Mouse (Mus musculus): ENCODE measurements around the gene Ank2. TPM values are rescaled to one million over a fixed set of nuclear protein-coding genes. Genes with fewer than 3 reads are reported as not detected.
A peak's percentile ranks its signal among the peaks of the same experiment; 100 is the strongest.

Gene Ank2
- polyA plus RNA-seq, 1 experiment: 32.5 TPM

DNA sequence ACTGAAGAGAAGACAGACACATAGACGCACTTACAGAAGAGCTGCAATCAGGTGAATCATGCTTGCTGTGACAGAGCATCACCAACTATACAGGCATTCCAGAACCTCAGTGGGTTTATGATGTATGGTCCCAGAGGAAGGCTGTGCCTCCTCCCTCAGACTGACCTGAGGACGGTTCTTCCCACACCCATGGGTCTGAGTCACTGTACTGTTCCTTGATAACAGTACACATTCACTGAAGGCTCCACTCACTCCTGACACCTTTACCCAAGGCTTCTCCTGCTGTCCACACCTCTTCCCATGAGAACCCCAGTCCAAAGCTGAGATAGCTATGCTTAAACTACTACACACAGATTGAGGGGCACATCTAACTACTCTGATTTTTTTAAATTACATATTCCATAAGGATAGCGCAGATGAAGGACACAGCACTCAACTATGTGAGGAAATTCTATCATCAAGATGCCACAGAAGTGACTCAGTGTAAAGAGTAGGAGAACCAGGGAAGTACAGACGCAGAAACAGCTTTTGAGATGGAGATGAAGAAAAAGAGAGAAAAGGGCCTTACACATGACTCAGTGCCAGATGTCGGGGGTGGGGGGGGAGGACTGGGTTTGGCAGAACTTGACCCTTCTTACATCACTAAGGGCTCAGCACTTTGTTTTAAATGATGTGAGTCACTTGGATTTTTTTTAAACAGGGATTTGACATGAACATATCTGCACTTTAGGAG is 435.3 kb downstream of the Ank2 start:
- Histone ChIP-seq H3K27ac (replicated peaks; ENCODE audit: low read depth, low read length) (no peak overlapping the region), H3K4me3 (ENCODE audit: insufficient read depth, low read depth, low read length) (no peak overlapping the region), H3K4me1 (ENCODE audit: control insufficient read depth, insufficient read depth, insufficient read length, low read length) (no peaks in the 10 kb centered on the region)

DNA sequence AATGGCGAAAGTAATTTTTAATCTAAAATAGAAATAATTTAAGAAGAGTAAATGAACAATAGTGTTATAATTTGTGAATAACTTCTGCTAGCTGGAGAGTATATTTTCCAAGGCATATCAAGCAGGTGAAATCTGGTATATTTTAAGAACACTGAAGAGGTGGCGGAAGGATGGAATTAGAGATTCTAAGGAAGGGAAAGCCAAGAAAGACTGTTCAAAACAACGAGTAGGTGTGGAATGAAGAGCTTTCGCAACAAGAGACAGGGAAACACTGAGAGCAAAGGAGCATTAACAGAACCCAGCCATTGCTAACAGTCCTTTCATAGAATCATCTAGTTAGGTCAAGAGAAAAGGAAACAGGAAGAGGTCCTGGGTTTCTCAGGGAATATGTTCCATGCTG is 439.5 kb downstream of the Ank2 start:
- Histone ChIP-seq H3K27ac (replicated peaks; ENCODE audit: low read depth, low read length) (no peak overlapping the region), H3K4me1 (ENCODE audit: control insufficient read depth, insufficient read depth, insufficient read length, low read length) (no peaks in the 10 kb centered on the region), H3K4me3 (ENCODE audit: insufficient read depth, low read depth, low read length) (no peak overlapping the region)

DNA sequence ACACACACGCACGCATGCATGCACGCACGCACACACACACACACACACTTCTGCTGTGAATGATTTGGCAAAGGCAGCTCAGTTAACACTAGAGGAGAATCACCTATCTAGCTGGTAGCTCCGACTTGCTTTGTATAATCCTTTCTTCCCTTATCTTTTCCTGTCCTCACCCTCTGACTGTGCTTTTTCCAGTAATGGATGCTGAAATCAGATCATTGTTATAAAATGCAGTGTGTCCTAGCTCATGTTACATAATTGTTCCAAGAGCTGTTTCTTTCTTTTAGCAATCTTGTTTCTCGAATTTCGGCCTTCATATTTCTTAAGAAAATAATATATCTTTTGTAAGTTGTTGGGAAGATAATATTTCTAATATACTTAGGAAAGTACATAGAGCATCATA is 457.9 kb downstream of the Ank2 start:
- no peaks in the 10 kb centered on the region for H3K4me1 ChIP-seq (ENCODE audit: control insufficient read depth, insufficient read depth, insufficient read length, low read length)
- H3K4me3 ChIP-seq (ENCODE audit: insufficient read depth, low read depth, low read length): no peak overlapping the region

DNA sequence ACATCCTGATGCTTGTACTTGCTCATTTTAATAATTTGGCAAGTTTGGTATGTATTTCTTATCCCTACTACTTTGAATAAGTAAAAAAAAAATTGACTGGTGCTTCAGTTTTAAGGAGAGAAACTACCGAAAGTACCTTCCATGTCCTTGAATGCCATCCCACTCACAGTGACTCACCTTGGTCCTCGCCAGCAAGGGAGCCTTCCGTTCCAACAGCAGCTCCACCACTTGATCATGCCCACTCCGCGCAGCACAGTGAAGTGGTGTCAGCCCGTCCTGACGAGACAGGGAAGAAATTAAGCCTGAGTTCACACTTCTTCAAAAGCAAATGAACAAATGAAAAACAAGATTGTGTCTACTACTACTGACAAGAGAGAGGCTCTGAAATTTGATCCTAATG is 460.6 kb downstream of the Ank2 start:
- no peaks in the 10 kb centered on the region for H3K4me1 ChIP-seq (ENCODE audit: control insufficient read depth, insufficient read depth, insufficient read length, low read length)
- H3K27ac ChIP-seq (replicated peaks; ENCODE audit: low read depth, low read length): no peak overlapping the region
- H3K4me3 ChIP-seq (ENCODE audit: insufficient read depth, low read depth, low read length): no peak overlapping the region

More for the DNA sequence above, 457.9 kb downstream of the Ank2 start:
- no peak overlapping the region for H3K27ac ChIP-seq (replicated peaks; ENCODE audit: low read depth, low read length)

DNA sequence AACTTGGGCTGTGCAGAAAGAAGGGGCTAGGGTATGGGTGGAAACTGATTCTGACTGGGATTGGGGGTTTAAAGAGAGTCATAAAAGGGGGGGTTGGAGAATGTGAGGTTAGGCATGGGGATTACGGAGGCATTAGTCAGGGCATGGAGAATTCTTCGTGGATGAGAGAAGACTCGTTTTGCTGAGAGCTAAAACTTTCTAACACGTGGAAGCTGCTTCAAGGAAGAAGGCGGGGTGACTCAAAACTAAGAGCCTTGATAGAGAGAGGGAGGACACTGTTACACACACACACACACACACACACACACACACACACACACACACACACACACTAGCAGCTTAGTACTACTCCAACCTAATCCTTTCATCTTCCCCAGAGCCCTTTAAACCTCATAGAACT is 463.0 kb downstream of the Ank2 start:
- no peaks in the 10 kb centered on the region for H3K4me1 ChIP-seq (ENCODE audit: control insufficient read depth, insufficient read depth, insufficient read length, low read length)
- H3K4me3 ChIP-seq (ENCODE audit: insufficient read depth, low read depth, low read length): no peak overlapping the region
- no peak overlapping the region for H3K27ac ChIP-seq (replicated peaks; ENCODE audit: low read depth, low read length)

DNA sequence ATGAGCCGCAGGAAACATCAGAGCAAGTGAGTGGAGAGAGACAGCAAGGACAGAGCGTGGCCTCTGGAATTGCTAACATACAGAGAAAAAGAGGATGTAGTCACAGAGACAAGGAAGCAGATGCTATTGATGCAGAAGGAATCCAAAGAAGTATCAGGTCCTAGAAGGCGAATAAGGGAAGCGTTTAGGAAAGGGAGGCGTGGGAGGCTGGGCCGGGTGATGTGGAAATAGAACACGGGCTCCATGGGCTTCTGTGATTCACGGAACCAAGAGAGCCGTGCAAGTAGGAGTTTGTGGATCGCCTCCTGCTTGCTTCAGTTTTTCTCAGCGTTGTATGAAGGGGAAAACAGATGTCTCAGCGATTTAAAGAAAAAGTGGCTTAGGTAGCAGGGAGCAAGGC is 463.6 kb downstream of the Ank2 start:
- Histone ChIP-seq H3K4me3 (ENCODE audit: insufficient read depth, low read depth, low read length) (no peak overlapping the region), H3K27ac (replicated peaks; ENCODE audit: low read depth, low read length) (no peak overlapping the region), H3K4me1 (ENCODE audit: control insufficient read depth, insufficient read depth, insufficient read length, low read length) (no peaks in the 10 kb centered on the region)

DNA sequence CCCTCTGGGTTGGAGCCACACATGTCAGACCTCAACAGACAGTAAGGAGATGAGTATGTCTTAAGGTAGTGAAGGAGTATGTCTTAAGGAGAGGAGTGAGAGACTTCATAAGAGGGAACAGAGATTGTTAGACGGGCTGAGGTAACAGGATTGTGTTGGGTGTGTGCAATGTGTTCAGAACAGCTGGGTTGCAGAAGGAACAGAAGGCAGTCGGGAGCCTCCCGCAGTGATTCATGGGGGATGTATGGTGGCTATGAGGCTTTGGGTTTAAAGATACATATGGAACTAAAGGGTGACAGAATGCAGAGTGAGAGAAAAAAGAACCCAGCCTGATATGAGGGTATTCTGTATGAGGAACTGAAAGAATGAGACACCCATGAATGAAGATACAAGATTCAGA is 464.2 kb downstream of the Ank2 start:
- Histone ChIP-seq H3K4me1 (ENCODE audit: control insufficient read depth, insufficient read depth, insufficient read length, low read length) (no peaks in the 10 kb centered on the region), H3K4me3 (ENCODE audit: insufficient read depth, low read depth, low read length) (no peak overlapping the region), H3K27ac (replicated peaks; ENCODE audit: low read depth, low read length) (no peak overlapping the region)

DNA sequence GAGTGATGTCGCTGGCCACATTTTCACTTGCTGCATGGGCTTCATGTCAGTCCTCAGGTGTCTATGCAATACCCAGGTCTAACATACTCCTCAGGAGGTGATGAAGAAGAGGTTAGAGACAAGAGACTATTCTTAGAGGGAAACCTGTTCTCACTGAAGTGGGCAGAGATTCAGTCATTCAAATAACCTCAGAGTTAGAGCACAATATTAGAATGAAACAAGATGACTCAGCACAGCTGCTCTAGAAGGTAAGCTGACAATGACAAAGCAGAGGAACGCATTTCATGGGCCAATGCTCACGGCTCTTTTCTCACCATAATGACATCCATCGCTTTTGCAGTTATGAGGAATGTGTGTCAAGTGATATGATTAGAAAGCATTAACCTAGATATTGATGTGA is 475.2 kb downstream of the Ank2 start:
- no peak overlapping the region for H3K27ac ChIP-seq (replicated peaks; ENCODE audit: low read depth, low read length)
- H3K4me3 ChIP-seq (ENCODE audit: insufficient read depth, low read depth, low read length): no peak overlapping the region

DNA sequence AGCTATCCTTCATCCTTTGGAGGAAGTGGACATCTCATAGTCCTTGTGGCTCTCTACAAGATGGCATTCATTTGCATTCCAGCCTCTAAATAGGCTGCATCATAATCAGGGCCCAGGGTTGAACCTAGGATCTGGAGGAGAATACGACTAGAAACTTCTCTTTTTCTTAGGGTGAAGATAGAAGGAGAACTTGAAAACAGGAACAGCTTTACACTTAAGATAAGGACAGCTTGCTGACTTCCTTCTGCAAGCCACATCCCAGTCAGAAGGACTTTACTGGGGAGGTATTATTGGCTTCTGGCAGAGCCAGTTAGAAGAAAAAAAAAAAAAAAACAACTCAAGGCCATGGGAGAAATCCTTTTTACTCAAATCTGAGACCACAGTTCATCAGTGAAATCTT is 479.0 kb downstream of the Ank2 start:
- no peak overlapping the region for H3K27ac ChIP-seq (replicated peaks; ENCODE audit: low read depth, low read length)
- no peaks in the 10 kb centered on the region for H3K4me1 ChIP-seq (ENCODE audit: control insufficient read depth, insufficient read depth, insufficient read length, low read length)
- H3K4me3 ChIP-seq (ENCODE audit: insufficient read depth, low read depth, low read length): no peak overlapping the region

More for the DNA sequence above, 475.2 kb downstream of the Ank2 start:
- no peaks in the 10 kb centered on the region for H3K4me1 ChIP-seq (ENCODE audit: control insufficient read depth, insufficient read depth, insufficient read length, low read length)

DNA sequence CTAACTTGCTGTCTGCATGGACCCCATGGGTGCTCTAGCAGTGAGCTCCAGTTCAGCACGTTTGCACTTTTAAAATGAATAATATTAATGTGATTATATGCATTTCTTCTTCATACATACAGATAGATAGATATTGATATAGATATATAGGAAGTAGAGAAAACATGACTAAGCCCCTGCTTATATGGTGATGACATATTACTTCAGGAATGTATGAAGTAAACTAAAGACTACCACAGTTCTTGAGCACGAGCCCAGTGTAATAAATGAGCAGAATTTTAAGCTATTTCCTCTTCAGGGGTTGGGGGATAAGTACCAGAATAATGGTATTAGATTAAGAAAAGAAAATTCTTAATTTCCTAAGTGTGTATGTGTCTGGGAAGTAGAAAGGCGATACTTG is 479.4 kb downstream of the Ank2 start:
- Histone ChIP-seq H3K4me3 (ENCODE audit: insufficient read depth, low read depth, low read length) (no peak overlapping the region), H3K27ac (replicated peaks; ENCODE audit: low read depth, low read length) (peak overlapping the region; percentile 54; the same call in 1 of the 2 replicates), H3K4me1 (ENCODE audit: control insufficient read depth, insufficient read depth, insufficient read length, low read length) (no peaks in the 10 kb centered on the region)

DNA sequence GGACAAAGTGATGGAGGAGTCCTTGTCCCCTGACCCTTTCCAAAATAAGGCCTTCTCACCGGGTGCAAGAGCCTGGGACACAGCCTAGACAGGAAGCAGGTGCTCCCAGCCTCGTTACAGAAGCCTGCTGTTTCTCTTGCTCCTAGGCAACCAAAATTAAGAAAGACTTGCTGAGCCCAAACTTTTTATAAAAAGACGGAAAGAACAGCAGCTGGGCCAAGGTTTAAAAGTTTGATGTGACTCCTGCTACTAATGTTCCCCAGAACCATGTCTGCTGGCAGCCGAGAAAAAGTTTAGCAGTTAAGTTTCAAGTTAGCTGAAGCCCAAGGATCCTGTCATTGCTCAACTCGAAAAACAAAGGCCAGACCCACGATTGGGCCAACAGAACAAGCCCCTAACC is 480.0 kb downstream of the Ank2 start:
- peak overlapping the region; percentile 54; the same call in 1 of the 2 replicates for H3K27ac ChIP-seq (replicated peaks; ENCODE audit: low read depth, low read length)
- no peak overlapping the region for H3K4me3 ChIP-seq (ENCODE audit: insufficient read depth, low read depth, low read length)
- H3K4me1 ChIP-seq (ENCODE audit: control insufficient read depth, insufficient read depth, insufficient read length, low read length): no peaks in the 10 kb centered on the region

DNA sequence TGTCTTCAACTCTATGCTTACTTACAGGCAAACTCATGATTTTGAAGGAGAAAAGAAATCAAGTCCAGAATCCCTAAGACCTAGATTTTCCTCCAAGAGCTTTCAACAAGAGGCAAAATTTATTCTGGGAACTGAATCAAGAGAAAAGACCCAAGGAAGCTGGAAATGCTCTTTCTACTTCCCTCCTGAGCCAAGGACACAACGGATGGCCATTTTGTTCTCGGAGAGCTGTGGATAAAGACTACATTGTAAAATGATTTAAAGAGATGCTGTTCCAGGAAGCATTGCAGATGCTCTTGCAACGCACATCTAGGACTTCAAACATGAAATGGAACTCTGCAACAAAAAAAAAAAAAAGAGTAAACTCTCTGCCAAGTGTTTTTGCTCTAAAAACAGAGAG is 481.6 kb downstream of the Ank2 start:
- Histone ChIP-seq H3K27ac (replicated peaks; ENCODE audit: low read depth, low read length) (no peak overlapping the region), H3K4me3 (ENCODE audit: insufficient read depth, low read depth, low read length) (no peak overlapping the region), H3K4me1 (ENCODE audit: control insufficient read depth, insufficient read depth, insufficient read length, low read length) (no peaks in the 10 kb centered on the region)

DNA sequence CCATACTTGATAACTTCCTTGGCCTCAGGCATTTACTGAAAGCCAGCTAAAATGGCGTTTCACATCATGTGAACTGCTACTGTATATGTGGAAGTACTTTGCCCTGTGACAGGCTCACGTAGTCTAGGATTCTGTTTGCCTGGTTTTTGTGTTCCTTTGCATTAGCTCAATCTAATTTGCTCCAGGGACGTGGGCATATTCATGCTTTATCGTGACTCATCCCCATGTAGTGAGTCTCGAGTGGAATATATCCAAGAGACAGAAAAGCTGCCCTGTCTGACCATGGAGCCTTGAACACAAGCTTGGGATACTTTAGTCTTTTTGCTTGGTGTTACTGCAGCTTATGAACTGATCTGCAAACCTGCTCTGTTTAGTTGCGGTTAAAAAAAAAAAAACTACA is 483.6 kb downstream of the Ank2 start:
- no peak overlapping the region for H3K4me3 ChIP-seq (ENCODE audit: insufficient read depth, low read depth, low read length)
- H3K27ac ChIP-seq (replicated peaks; ENCODE audit: low read depth, low read length): no peak overlapping the region

DNA sequence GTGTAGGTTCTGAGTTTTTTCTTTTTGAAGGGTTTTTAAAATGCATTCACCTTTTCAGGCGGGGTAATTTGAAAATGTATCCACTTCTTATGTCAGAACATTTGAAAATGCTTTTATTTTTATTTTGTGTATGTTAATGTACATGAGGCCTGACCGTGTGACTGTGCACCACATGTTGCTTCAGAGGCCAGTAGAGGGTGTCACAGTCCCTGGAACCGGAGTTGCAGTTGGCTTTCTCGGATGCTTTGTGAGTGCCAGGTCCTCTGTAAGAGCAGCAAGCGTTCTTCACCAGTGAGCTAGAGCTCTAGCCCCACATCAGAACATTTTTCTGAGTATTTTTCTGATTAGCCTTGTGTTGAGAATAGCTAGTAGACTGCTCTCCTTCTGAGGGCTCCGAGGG is 484.0 kb downstream of the Ank2 start:
- no peak overlapping the region for H3K27ac ChIP-seq (replicated peaks; ENCODE audit: low read depth, low read length)

More for the DNA sequence above, 483.6 kb downstream of the Ank2 start:
- no peaks in the 10 kb centered on the region for H3K4me1 ChIP-seq (ENCODE audit: control insufficient read depth, insufficient read depth, insufficient read length, low read length)

DNA sequence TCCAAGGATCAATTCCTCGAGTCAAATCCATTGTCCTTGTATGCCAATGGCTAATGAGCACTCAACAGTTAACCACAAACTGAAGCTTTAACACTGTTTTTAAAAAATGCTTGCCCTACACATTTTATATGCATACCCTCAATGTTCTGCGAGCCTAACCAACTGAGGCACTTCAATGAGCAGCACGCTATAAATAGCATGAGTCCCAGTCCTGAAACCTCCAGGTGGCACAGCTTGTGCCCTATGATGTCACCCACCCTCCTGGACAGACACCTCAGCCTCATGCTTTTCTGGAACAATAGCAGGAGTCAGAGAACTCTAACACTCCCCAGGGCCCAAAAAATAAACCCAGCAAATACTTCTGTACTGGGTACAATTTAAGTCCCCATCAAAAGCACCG is 485.2 kb downstream of the Ank2 start:
- H3K4me1 ChIP-seq (ENCODE audit: control insufficient read depth, insufficient read depth, insufficient read length, low read length): no peaks in the 10 kb centered on the region
- H3K4me3 ChIP-seq (ENCODE audit: insufficient read depth, low read depth, low read length): no peak overlapping the region
- no peak overlapping the region for H3K27ac ChIP-seq (replicated peaks; ENCODE audit: low read depth, low read length)

More for the DNA sequence above, 484.0 kb downstream of the Ank2 start:
- no peaks in the 10 kb centered on the region for H3K4me1 ChIP-seq (ENCODE audit: control insufficient read depth, insufficient read depth, insufficient read length, low read length)
- H3K4me3 ChIP-seq (ENCODE audit: insufficient read depth, low read depth, low read length): no peak overlapping the region

DNA sequence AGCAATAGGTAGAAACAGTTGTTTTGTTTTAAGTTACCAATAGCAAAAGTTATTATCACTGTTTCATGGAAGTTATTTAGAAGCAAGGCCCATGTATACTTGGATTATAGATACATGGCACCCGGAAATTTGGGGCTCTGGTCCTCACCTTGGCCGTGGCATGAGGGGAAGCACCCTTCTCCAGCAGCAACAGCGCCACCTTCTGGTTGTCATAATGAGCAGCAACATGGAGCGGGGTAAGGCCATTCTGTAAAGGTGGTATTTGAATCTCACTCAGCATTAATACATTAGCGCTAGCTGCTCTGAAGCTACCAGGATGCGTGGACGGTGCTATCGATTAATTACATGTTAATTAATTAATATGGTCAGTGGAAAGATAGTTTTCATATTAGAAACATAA is 486.6 kb downstream of the Ank2 start:
- Histone ChIP-seq H3K4me3 (ENCODE audit: insufficient read depth, low read depth, low read length) (no peak overlapping the region), H3K27ac (replicated peaks; ENCODE audit: low read depth, low read length) (no peak overlapping the region), H3K4me1 (ENCODE audit: control insufficient read depth, insufficient read depth, insufficient read length, low read length) (no peaks in the 10 kb centered on the region)
